Mouse (Mus musculus): Measurements from ENCODE around the gene Gm12185. TPM values are rescaled to one million over a fixed set of nuclear protein-coding genes. Genes with fewer than 3 reads are reported as not detected.
A peak's percentile ranks its signal among the peaks of the same experiment; 100 is the strongest.

Gene Gm12185
- polyA plus RNA-seq, 1 experiment = 0.10 TPM

DNA sequence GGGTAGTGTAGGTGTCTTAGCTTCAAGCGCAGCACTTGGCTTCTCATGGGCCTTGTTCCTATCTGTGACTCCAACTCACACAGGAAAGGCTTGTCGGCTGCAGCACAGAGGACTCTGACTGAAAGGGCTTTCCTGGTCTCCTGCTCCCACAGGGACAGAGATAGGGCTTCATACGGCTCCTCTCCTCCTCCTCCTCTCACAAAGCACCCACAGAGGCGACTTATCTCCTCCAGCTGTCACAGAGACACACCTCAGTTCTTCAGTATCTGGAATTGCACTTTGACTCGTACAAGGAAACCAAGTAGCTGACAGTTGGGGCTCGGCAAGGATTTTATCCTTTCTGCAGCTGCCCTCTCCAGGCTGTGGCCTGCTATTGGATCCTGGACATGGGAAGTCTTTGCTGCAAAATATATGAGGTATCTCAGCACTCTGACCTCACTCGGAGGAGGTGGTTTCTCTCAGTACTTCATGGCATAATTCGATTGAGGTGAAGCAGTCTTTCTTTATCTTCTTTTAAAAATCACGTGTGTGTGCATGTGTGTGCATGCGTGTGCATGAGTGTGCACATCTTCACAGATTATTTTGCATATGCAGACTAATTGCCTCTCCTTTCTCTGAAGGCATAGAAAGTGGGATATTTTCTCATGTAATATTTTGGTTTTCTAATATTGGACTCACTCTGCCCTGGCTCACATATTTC, 118.3 kb downstream of the Gm12185 start:
- peaks cover 16% of the 10 kb centered on the region for H3K79me2 ChIP-seq (ENCODE audit: control insufficient read depth, insufficient read depth)
- peak overlapping the region; percentile 98 for H3K4me2 ChIP-seq (ENCODE audit: low read depth)
- TF ChIP-seq MYOD1 (IDR thresholded peaks at IDR 0.05; ENCODE audit: control insufficient read depth in 1 of 3, insufficient read length in 2 of 3, low read depth in 2 of 3) = peak in 1 of 3 experiments; percentile 28
- no peak for TF ChIP-seq REST (IDR thresholded peaks at IDR 0.05; ENCODE audit: insufficient read depth, insufficient read length)
- TF ChIP-seq MYOG (IDR thresholded peaks at IDR 0.05; ENCODE audit: control insufficient read depth in 1 of 3, insufficient read depth in 1 of 3, insufficient read length in 2 of 3, low read depth in 2 of 3) = peak in 1 of 3 experiments; percentile 31
- no peaks in the 10 kb centered on the region for H3K27me3 ChIP-seq (ENCODE audit: control insufficient read depth, insufficient read depth, insufficient read length)
- no peak overlapping the region for H3K4me3 ChIP-seq
- H3K36me3 ChIP-seq (ENCODE audit: control insufficient read depth, insufficient read depth) = no peaks in the 10 kb centered on the region
- H3ac ChIP-seq (ENCODE audit: control insufficient read depth, insufficient read length) = no peak overlapping the region

DNA sequence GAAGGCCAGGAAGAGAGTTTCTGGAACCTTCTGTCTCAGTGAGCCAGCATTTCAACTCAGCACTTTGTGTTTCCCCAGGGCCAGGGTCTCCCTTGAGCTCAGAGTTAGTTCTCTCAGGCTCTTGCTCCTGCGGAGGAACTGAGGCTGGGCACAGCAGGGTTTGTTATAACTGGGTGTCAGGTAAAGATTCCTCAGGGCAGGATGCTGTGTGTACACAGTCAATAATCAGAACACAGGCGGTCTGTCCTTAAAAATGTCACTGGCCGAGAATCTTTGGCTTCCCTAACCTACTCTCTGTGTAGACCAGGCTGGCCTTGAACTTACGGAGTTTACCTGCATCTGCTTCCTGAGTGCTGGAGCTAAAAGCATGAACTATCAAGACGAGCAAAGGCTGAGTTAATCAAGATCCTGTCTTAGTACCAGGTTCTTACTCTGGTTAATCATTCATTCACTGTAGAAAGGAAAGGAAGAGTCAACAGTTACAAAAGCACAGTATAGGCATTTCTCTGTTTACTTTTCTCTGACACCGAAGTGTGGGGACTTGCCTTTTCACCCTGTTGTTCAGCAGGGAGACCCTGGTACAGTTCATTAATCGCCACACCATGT, 119.2 kb downstream of the Gm12185 start:
- Histone ChIP-seq H3K4me2 (ENCODE audit: low read depth) (peak overlapping the region; percentile 98), H3K79me2 (ENCODE audit: control insufficient read depth, insufficient read depth) (peaks cover 21% of the 10 kb centered on the region), H3K4me3 (peak overlapping the region; percentile 72), H3ac (ENCODE audit: control insufficient read depth, insufficient read length) (no peak overlapping the region), H3K36me3 (ENCODE audit: control insufficient read depth, insufficient read depth) (no peaks in the 10 kb centered on the region), H3K27me3 (ENCODE audit: control insufficient read depth, insufficient read depth, insufficient read length) (no peaks in the 10 kb centered on the region)
- TF ChIP-seq POLR2AphosphoS2 (IDR thresholded peaks at IDR 0.05; ENCODE audit: insufficient read length, low read depth) (no peak), MAX (IDR thresholded peaks at IDR 0.05; ENCODE audit: low read depth) (no peak)

DNA sequence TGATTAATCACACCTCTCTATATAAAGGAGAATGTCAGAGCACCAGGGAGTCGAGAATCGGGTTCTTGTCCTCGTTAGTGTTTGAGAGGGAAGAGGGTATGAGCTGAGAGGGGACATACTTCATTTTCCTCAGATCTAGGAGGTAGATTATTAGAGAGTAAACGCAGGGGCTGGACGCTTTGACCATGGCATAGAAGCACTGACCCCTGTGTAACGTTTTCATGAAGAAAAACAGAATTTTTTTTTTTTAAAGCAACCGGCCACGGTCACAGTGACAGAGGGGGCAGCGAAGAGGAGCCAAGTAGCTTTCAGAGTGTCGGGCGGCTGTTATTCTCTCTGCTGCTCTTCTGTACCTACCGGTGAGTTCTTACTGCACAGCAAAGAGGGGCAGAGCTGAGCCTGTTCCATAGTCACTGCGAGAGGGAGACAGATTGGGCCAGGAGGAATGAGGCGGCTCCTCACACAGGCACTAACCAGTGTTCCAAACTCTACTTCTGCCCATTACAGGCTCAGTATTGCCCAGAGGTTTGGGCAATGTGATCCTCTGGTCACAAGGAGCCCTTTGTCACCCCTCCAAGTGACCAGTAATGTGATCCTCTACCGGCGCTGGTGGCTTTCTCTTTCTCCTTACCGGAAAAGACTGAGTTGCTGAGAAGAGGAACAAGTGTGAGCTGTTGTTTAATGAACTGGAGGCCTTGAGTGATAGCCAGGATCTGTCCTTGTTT, 120.0 kb downstream of the Gm12185 start:
- H3K27me3 ChIP-seq (ENCODE audit: control insufficient read depth, insufficient read depth, insufficient read length) = no peaks in the 10 kb centered on the region
- H3K79me2 ChIP-seq (ENCODE audit: control insufficient read depth, insufficient read depth) = peaks cover 21% of the 10 kb centered on the region
- TF ChIP-seq POLR2A (IDR thresholded peaks at IDR 0.05; ENCODE audit: insufficient read length, low read depth) (peak; percentile 56), TCF12 (IDR thresholded peaks at IDR 0.05; ENCODE audit: insufficient read depth, poor library complexity, severe bottlenecking) (no peak), POLR2AphosphoS2 (IDR thresholded peaks at IDR 0.05; ENCODE audit: insufficient read length, low read depth) (peak; percentile 66)
- H3K4me2 ChIP-seq (ENCODE audit: low read depth) = peak overlapping the region; percentile 98
- no peaks in the 10 kb centered on the region for H3K36me3 ChIP-seq (ENCODE audit: control insufficient read depth, insufficient read depth)
- peak overlapping the region; percentile 1 for H3ac ChIP-seq (ENCODE audit: control insufficient read depth, insufficient read length)
- peak overlapping the region; percentile 72 for H3K4me3 ChIP-seq

DNA sequence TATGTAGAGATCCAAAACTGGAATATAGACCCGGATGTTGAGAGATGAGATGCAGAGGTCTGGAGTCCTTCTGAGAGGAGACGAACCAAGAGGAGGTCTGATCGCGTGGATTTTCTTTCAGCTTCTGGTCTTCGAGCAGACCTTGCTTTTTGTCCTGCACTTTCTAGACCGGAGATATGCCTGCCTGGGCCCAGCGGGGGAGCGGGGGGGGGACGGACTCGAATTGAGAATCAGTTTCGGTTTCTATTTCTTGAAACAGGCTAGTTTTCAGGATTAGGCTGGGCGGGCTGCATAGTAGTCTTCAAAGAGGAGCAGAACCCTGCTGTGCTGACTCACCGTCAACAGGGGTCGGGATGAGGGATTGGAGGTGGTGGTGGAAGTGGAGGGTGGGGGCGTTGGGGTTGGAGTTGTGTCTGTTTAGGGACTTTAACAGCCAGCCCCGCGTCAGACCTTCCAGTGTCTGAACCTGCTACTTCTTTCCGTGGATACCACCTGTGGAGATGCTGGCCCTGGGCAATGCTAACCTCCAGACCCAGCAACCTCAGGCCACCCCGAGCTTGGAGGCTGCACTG, 120.7 kb downstream of the Gm12185 start, which contains the start of gene Irgm1:
Gene Irgm1, minus strand, starts transcription at position 483 of the 572 bp plus-strand sequence.
- peaks cover 21% of the 10 kb centered on the region for H3K79me2 ChIP-seq (ENCODE audit: control insufficient read depth, insufficient read depth)
- H3K4me2 ChIP-seq (ENCODE audit: low read depth) = peak within 1 kb of the TSS; percentile 98
- TF ChIP-seq MYOD1 (IDR thresholded peaks at IDR 0.05; ENCODE audit: control insufficient read depth in 1 of 3, insufficient read length in 2 of 3, low read depth in 2 of 3) (no peak), TCF3 (IDR thresholded peaks at IDR 0.05; ENCODE audit: insufficient read length, low read depth) (no peak), USF1 (IDR thresholded peaks at IDR 0.05; ENCODE audit: low read depth) (no peak), MAX (IDR thresholded peaks at IDR 0.05; ENCODE audit: low read depth) (no peak), CEBPB (IDR thresholded peaks at IDR 0.05; ENCODE audit: insufficient read depth, poor library complexity, severe bottlenecking) (no peak), POLR2AphosphoS2 (IDR thresholded peaks at IDR 0.05; ENCODE audit: insufficient read length, low read depth) (peak; percentile 18)
- H3K36me3 ChIP-seq (ENCODE audit: control insufficient read depth, insufficient read depth) = peaks cover 4% of the 10 kb centered on the region
- H3K4me3 ChIP-seq = peak within 1 kb of the TSS; percentile 72
- peak within 1 kb of the TSS; percentile 1 for H3ac ChIP-seq (ENCODE audit: control insufficient read depth, insufficient read length)
- no peaks in the 10 kb centered on the region for H3K27me3 ChIP-seq (ENCODE audit: control insufficient read depth, insufficient read depth, insufficient read length)

DNA sequence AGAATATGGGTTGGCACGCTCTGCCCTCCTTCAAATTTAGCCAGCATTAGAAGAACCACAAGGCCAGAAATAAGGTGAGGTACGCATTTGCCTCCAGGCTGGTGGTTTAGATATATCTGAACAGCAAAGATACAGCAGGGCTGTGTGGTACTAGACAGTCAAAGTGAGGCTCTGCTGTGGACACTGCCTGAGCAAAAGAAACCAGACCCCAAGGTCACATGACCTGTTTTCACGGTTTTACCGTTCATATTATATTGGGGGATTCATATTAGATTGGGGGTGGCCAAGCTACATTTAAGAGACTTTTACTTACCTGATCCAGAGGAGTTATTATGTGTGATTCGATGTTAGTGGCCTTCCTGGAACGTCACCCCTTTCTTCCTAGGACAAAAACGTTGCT, 121.2 kb downstream of the Gm12185 start:
- TF ChIP-seq USF1 (IDR thresholded peaks at IDR 0.05; ENCODE audit: low read depth) = peak; percentile 94
- no peak for TF ChIP-seq POLR2A (IDR thresholded peaks at IDR 0.05; ENCODE audit: insufficient read length, low read depth)
- TF ChIP-seq TCF12 (IDR thresholded peaks at IDR 0.05; ENCODE audit: insufficient read depth, poor library complexity, severe bottlenecking) = no peak
- TF ChIP-seq SRF (IDR thresholded peaks at IDR 0.05; ENCODE audit: control insufficient read depth, insufficient read length, low read depth) = no peak

More for the DNA sequence above, 121.2 kb downstream of the Gm12185 start:
- Histone ChIP-seq H3K79me2 (ENCODE audit: control insufficient read depth, insufficient read depth) (peaks cover 21% of the 10 kb centered on the region), H3K4me2 (ENCODE audit: low read depth) (peak overlapping the region; percentile 98), H3K36me3 (ENCODE audit: control insufficient read depth, insufficient read depth) (peaks cover 10% of the 10 kb centered on the region), H3K4me3 (peak overlapping the region; percentile 72), H3K27me3 (ENCODE audit: control insufficient read depth, insufficient read depth, insufficient read length) (no peaks in the 10 kb centered on the region), H3ac (ENCODE audit: control insufficient read depth, insufficient read length) (peak overlapping the region; percentile 0)
